Mouse (Mus musculus): ENCODE data around the gene Kat8. TPM values are rescaled to one million over a fixed set of nuclear protein-coding genes. Genes with fewer than 3 reads are reported as not detected.
"Not testable (repeated sequence)": the region's sequence is repeated elsewhere in the genome, so short reads cannot be mapped to it uniquely, and the experiment has no call there.

Gene Kat8
- polyA plus RNA-seq, 1 experiment, result 8.3 TPM

DNA sequence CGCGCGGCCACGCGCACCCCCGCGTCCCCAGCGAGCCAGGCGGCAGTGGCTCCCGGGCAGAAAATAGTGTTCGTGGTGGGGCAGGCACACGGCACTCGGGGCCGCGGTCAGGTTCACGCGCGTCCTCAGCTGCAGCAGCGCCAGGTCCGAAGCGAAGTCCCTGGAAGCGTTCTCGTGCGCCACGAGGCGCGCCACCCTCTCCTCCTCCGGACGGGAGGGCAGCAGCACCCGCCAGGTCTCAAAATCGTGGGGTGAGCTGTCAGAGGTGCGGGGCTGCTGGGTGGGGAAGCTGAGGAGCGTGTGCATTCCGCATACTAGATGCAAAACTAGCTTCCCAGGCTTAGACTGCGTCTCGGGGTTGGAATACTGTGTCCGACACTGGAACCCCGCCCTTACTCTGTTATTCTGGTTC, 23.4 kb downstream of the Kat8 start:
- H3K36me3 ChIP-seq (ENCODE audit: control insufficient read depth, insufficient read depth, low read length), result no peaks in the 10 kb centered on the region
- no peak for TF ChIP-seq CTCF (IDR thresholded peaks at IDR 0.05; ENCODE audit: extremely low read depth, insufficient read length, insufficient replicate concordance, low read depth, low read length)
- no peak for TF ChIP-seq POLR2A (IDR thresholded peaks at IDR 0.05; ENCODE audit: low read depth, low read length)
- peak overlapping the region; percentile 89 for H3K4me3 ChIP-seq (ENCODE audit: low read depth, low read length)
- WGBS, result 1% methylated on average over 38 of the region's 38 CpGs
- peak overlapping the region; percentile 18; the same call in 1 of the 2 replicates for H3K27ac ChIP-seq (ENCODE audit: insufficient read depth, low read depth, low read length)
- H3K27me3 ChIP-seq (ENCODE audit: control insufficient read depth, insufficient read depth, low read length), result no peaks in the 10 kb centered on the region
- H3K4me1 ChIP-seq (ENCODE audit: control insufficient read depth, insufficient read depth, insufficient read length, low read length), result peaks cover 16% of the 10 kb centered on the region

DNA sequence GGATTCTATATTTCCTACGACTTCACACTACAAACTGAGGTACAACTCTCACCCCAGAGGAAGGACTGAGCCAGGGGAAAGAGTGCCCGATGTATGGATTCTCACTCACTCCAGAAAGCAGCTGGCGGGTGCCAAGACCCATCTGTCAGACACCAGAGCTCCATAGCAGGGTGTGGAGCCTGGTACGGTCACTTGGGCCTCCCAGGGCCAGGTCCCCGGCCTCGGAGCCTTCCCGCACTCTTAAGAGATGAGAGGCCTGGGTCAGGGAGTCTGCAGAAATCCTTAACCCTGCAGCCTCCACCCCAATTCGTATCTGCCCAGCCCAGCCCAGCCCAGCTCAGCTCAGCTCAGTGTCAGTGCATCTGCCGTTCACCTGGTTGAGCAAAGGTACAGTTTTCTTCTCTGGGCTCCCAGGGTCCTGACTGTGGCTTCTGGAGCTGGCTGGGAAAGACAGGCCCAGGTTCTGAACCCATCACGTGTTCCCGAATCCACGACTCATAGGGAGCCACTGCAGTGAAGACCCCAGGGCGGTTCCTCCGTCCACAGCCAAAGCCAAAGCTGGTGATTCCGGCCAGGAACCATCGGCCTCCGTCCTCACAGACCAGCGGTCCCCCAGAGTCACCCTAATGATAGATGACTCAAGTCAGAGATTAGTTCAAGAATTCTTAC, 24.0 kb downstream of the Kat8 start:
- no peaks in the 10 kb centered on the region for H3K27me3 ChIP-seq (ENCODE audit: control insufficient read depth, insufficient read depth, low read length)
- TF ChIP-seq CTCF (IDR thresholded peaks at IDR 0.05; ENCODE audit: extremely low read depth, insufficient read length, insufficient replicate concordance, low read depth, low read length), result no peak
- TF ChIP-seq POLR2A (IDR thresholded peaks at IDR 0.05; ENCODE audit: low read depth, low read length), result no peak
- WGBS, result 60% methylated on average over 18 of the region's 18 CpGs
- H3K4me3 ChIP-seq (ENCODE audit: low read depth, low read length), result peak overlapping the region; percentile 89
- no peaks in the 10 kb centered on the region for H3K36me3 ChIP-seq (ENCODE audit: control insufficient read depth, insufficient read depth, low read length)
- H3K4me1 ChIP-seq (ENCODE audit: control insufficient read depth, insufficient read depth, insufficient read length, low read length), result peaks cover 14% of the 10 kb centered on the region
- no peak overlapping the region for H3K27ac ChIP-seq (ENCODE audit: insufficient read depth, low read depth, low read length)

DNA sequence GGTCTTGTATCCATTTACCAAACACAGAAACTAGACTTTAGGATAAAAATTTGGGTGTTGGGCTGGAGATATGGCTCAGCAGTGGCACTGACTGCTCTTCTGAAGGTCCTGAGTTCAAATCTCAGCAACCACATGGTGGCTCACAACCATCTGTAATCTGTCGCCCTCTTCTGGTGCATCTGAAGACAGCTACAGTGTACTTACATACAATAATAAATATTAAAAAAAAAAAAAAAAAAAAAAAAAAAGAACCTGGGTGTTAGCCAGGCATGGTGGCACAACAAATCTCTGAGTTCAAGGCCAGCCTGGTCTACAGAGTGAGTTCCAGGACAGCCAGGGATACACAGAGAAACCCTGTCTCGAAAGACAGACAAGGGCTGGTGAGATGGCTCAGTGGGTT, 29.8 kb downstream of the Kat8 start:
- WGBS, result 43% methylated on average over 2 of the region's 2 CpGs
- not testable (repeated sequence) for H3K36me3 ChIP-seq (ENCODE audit: control insufficient read depth, insufficient read depth, low read length); H3K4me3 ChIP-seq (ENCODE audit: low read depth, low read length); H3K27me3 ChIP-seq (ENCODE audit: control insufficient read depth, insufficient read depth, low read length); H3K27ac ChIP-seq (ENCODE audit: insufficient read depth, low read depth, low read length)
- H3K4me1 ChIP-seq (ENCODE audit: control insufficient read depth, insufficient read depth, insufficient read length, low read length), result peaks cover 11% of the 10 kb centered on the region; the same call in 1 of the 2 replicates

DNA sequence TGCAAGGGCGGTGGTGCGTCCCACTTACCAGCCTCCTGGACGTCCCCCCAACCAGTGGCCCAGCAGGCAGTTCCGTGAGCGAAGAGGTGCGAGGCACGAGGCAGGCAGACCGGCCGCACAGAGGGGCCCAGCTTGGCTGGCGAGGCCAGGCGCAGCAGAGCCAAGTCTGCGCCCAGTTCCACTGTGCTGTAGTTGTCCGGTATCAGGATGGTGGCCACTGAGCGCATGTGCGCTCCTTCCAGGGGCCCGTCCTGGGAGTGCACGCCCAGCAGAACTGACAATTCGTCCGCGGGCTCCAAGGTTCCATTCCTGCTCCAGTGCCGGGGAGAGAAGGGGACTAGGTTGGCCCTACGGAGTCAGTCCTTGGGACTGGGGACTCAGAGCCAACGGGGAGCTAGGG, 32.3 kb downstream of the Kat8 start:
- Histone ChIP-seq H3K27ac (ENCODE audit: insufficient read depth, low read depth, low read length) (no peak overlapping the region), H3K4me3 (ENCODE audit: low read depth, low read length) (no peak overlapping the region), H3K4me1 (ENCODE audit: control insufficient read depth, insufficient read depth, insufficient read length, low read length) (peaks cover 17% of the 10 kb centered on the region; the same call in 1 of the 2 replicates), H3K27me3 (ENCODE audit: control insufficient read depth, insufficient read depth, low read length) (no peaks in the 10 kb centered on the region), H3K36me3 (ENCODE audit: control insufficient read depth, insufficient read depth, low read length) (no peaks in the 10 kb centered on the region)
- 20% methylated on average over 23 of the region's 23 CpGs for WGBS
- TF ChIP-seq POLR2A (IDR thresholded peaks at IDR 0.05; ENCODE audit: low read depth, low read length), result no peak
- no peak for TF ChIP-seq CTCF (IDR thresholded peaks at IDR 0.05; ENCODE audit: extremely low read depth, insufficient read length, insufficient replicate concordance, low read depth, low read length)

DNA sequence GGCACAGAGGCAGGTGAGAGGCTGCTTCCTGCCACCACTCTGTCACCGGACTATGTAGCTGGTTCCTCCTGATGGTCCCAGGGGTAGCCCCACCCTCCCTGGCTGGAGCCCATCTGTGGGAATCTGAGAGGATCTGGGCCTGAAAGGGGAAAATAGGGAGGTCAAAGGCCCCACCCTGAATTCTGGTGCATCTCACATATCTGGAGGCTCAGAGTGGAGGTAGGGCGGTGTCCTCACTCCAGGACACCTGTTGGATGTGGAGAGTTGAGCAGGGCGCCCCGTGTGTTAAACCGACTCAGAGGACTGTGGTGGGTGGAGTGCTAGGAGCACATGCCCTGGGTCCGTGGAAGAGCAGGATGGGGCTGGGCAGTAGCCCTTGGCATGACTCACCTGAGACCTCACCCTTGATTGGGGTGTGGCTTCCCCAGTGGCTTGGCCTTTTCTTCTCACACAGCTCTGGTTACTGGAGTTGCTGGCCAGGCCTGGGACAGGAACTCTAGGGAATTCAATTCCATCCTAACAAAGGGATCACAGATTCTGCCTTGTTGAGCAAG, 34.2 kb downstream of the Kat8 start, which contains the start of gene Prss36:
Prss36 (minus strand) TSS at position 256 of the 554 bp plus-strand sequence.
- 41% methylated on average over 6 of the region's 6 CpGs for WGBS
- peaks cover 17% of the 10 kb centered on the region; the same call in 1 of the 2 replicates for H3K4me1 ChIP-seq (ENCODE audit: control insufficient read depth, insufficient read depth, insufficient read length, low read length)
- H3K27me3 ChIP-seq (ENCODE audit: control insufficient read depth, insufficient read depth, low read length), result no peaks in the 10 kb centered on the region
- H3K27ac ChIP-seq (ENCODE audit: insufficient read depth, low read depth, low read length), result 0 out of 2 replicates have a peak within 1 kb of the TSS, but pooled peaks have one; percentile 9
- H3K4me3 ChIP-seq (ENCODE audit: low read depth, low read length), result no peak within 1 kb of the TSS
- TF ChIP-seq CTCF (IDR thresholded peaks at IDR 0.05; ENCODE audit: extremely low read depth, insufficient read length, insufficient replicate concordance, low read depth, low read length), result 0 out of 2 replicates have a peak, but pooled peaks have one; percentile 2
- no peak for TF ChIP-seq POLR2A (IDR thresholded peaks at IDR 0.05; ENCODE audit: low read depth, low read length)
- no peaks in the 10 kb centered on the region for H3K36me3 ChIP-seq (ENCODE audit: control insufficient read depth, insufficient read depth, low read length)

DNA sequence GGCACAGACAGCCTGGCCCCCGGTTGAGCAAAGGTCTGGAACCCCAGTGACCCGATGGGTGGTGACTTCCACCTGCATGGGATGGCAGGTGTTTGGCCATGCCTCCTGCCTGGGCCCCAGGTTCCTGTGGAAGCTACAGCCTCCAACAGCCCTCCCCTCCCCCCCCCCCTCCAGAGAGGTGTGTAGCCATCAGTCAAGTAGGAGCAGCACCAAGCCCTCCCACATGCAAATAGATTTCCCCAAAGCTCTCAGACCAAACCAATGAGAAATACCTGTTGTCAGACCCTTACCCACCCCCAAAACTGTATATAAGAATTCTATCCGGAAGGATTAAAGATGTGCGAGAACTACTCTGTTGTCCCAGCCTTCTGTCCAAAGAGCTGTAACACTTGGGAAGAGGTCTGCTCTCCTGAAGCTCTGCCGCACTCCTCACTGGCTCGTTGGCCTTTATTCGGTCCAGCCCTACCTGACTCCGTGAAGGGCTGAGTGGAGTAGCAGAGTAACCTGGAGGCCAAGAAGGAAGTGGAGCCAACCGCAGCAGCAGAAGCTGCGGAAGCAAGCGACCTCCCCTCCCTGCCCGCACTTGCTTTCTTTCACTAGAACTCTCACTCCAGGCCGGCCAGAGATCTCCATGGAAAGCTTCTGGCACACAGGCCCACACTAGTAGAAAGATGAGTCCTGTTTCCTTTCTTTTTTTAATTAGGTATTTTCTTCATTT, 40.7 kb downstream of the Kat8 start:
- WGBS, result 45% methylated on average over 13 of the region's 13 CpGs
- Histone ChIP-seq H3K4me1 (ENCODE audit: control insufficient read depth, insufficient read depth, insufficient read length, low read length) (peaks cover 2% of the 10 kb centered on the region; the same call in 1 of the 2 replicates), H3K27ac (ENCODE audit: insufficient read depth, low read depth, low read length) (no peak overlapping the region), H3K4me3 (ENCODE audit: low read depth, low read length) (no peak overlapping the region), H3K36me3 (ENCODE audit: control insufficient read depth, insufficient read depth, low read length) (no peaks in the 10 kb centered on the region), H3K27me3 (ENCODE audit: control insufficient read depth, insufficient read depth, low read length) (no peaks in the 10 kb centered on the region)
- TF ChIP-seq CTCF (IDR thresholded peaks at IDR 0.05; ENCODE audit: extremely low read depth, insufficient read length, insufficient replicate concordance, low read depth, low read length), result no peak
- no peak for TF ChIP-seq POLR2A (IDR thresholded peaks at IDR 0.05; ENCODE audit: low read depth, low read length)

DNA sequence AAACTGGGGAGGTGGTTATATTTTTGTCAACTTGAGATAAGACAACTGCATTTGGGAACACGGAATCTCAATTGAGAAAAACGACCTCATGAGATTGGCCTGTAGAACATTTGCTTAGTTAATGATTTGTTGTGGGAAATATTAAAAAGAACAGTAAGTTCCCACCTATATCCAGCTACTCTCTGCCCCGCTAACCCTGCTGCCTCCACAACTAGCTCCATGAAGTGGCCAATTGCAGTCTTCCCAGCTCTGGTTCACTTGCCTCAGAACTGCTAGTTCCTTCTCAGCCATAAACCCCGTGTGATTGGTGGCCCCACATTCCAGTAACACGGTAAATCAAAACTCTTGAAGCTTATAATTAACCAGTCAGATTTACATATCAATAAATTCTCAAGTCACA, 47.0 kb downstream of the Kat8 start:
- Histone ChIP-seq H3K27me3 (ENCODE audit: control insufficient read depth, insufficient read depth, low read length) (no peaks in the 10 kb centered on the region), H3K4me1 (ENCODE audit: control insufficient read depth, insufficient read depth, insufficient read length, low read length) (no peaks in the 10 kb centered on the region), H3K36me3 (ENCODE audit: control insufficient read depth, insufficient read depth, low read length) (no peaks in the 10 kb centered on the region), H3K27ac (ENCODE audit: insufficient read depth, low read depth, low read length) (no peak overlapping the region), H3K4me3 (ENCODE audit: low read depth, low read length) (no peak overlapping the region)
- WGBS, result 33% methylated on average over 5 of the region's 5 CpGs
- TF ChIP-seq CTCF (IDR thresholded peaks at IDR 0.05; ENCODE audit: extremely low read depth, insufficient read length, insufficient replicate concordance, low read depth, low read length) (no peak), POLR2A (IDR thresholded peaks at IDR 0.05; ENCODE audit: low read depth, low read length) (no peak)
